Mouse (Mus musculus) CD4-positive, CD25-positive, alpha-beta regulatory T cell, adult 9 weeks (primary cell): ENCODE results near the gene Olfr558. TPM values are rescaled to one million over a fixed set of nuclear protein-coding genes. Genes with fewer than 3 reads are reported as not detected.

Source experiments
- polyA plus RNA-seq: library from polyadenylated mRNA; unstranded; fragments of 100-300 nt; shearing (Covaris generic); gene quantifications from one replicate; pipeline ENCODE4 v1.2.1, GENCODE M21; 2017

Gene Olfr558
- not detected for polyA plus RNA-seq

DNA sequence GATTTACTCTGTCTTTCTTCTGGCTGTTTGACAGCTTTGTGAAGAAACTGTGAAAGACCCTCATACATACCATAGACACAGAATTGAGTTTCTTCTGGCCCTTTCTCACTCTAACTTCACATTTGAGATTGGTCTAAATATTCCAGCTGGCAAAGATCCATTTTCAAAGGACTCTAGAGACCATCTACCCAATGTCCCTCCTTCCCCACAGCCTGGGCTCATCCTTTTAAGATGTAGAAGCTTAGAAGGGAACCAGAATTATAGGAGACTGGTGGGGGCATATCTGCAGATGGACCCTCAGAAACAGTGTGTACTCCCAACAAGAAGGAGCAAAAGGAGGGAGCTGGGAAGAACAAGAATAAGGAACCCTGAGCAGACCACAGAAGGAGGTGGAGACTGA is at the start of gene Olfr558:
TSS of gene Olfr558 (plus strand) at position 301 of the 400 bp plus-strand sequence.

GRCm38 (mm10) chr7:102658523-102658922 is 43.5 kb upstream of the Olfr558 start, which contains the start of gene Olfr555:
Gene Olfr555, plus strand, starts transcription at chr7:102658823.

GRCm38 (mm10) chr7:102664599-102664998 is 37.4 kb upstream of the Olfr558 start, which contains the start of gene Olfr556:
Gene Olfr556, plus strand, starts transcription at chr7:102664899.

GRCm38 (mm10) chr7:102686944-102687501 is 15.0 kb upstream of the Olfr558 start, which contains the start of gene Trim68:
Gene Trim68, minus strand, starts transcription at chr7:102687327.

GRCm38 (mm10) chr7:102695358-102696125 is 6.5 kb upstream of the Olfr558 start, which contains the start of gene Olfr557:
Gene Olfr557, plus strand, starts transcription at chr7:102695910.

DNA sequence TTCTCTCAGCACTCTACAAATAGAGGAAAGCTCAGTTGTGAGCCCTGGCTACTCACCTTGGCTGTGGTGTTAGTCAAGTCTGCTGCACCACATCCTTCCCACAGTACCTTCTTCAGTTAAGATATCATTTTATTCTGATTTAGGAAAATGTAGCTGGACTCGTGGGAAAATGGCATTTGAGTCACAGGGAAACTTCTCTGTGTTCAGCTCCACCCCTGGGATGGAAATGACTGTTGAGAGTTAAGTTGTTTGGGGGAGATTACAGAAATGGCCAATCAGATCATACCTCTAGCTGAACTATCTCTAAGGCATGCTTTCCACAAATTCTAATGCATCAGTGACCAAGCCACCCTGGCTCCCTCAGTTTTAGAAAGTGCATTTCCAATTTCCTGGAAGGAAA is 17.0 kb downstream of the Olfr558 start, which contains the start of gene Olfr33:
TSS of gene Olfr33 (minus strand) at position 101 of the 400 bp plus-strand sequence.

DNA sequence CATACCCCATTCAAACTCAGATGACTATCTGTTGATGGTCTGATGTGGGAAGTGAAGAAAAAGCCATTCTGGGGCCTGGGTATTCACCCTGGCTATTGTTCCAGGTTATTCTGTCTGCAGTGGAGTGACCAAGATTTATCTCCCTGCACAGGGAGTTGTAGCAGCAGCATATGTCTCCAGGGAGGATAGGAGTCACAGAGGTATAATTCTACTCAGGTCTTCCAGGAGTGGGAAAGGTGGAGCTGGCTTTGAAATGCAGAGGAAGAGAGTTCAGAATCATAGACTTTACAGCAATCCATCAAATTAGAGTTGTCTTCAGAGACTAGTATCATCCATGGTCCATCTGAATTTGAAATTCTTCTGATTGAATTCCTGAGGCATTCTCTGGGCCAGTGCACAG is 25.4 kb downstream of the Olfr558 start, which contains the start of gene Olfr559:
TSS of gene Olfr559 (minus strand) at position 101 of the 400 bp plus-strand sequence.

GRCm38 (mm10) chr7:102759266-102759665 is 57.3 kb downstream of the Olfr558 start, which contains the start of the genes Olfr560 and Olfr78:
Gene Olfr560, minus strand, starts transcription at chr7:102759366.
Gene Olfr78, minus strand, starts transcription at chr7:102759471.

Other genes with a start within 250 kb of the Olfr558 start
- gene Olfr543, start 220.5 kb upstream of the Olfr558 start, polyA plus RNA-seq = not detected
- gene Olfr544, start 213.9 kb upstream of the Olfr558 start, polyA plus RNA-seq = 0.09 TPM
- gene Olfr545, start 202.6 kb upstream of the Olfr558 start, polyA plus RNA-seq = not detected
- gene Olfr547, start 167.5 kb upstream of the Olfr558 start, polyA plus RNA-seq = not detected
- gene Olfr548-ps1, start 161.3 kb upstream of the Olfr558 start, polyA plus RNA-seq = not detected
- gene Olfr549, start 152.3 kb upstream of the Olfr558 start, polyA plus RNA-seq = not detected
- gene Trim21, start 136.7 kb upstream of the Olfr558 start, polyA plus RNA-seq = 107 TPM
- gene Olfr550, start 130.8 kb upstream of the Olfr558 start, polyA plus RNA-seq = not detected
- gene Olfr551, start 110.3 kb upstream of the Olfr558 start, polyA plus RNA-seq = not detected
- gene Olfr552, start 104.4 kb upstream of the Olfr558 start, polyA plus RNA-seq = not detected
- gene Olfr553, start 84.0 kb upstream of the Olfr558 start, polyA plus RNA-seq = not detected
- not detected for gene Olfr554, start 63.8 kb upstream of the Olfr558 start, polyA plus RNA-seq
- not detected for gene Olfr555, start 43.4 kb upstream of the Olfr558 start, polyA plus RNA-seq
- 0.10 TPM for gene Olfr556, start 37.3 kb upstream of the Olfr558 start, polyA plus RNA-seq
- 14.5 TPM for gene Trim68, start 14.9 kb upstream of the Olfr558 start, polyA plus RNA-seq
- gene Olfr557, start 6.3 kb upstream of the Olfr558 start, polyA plus RNA-seq = not detected
- not detected for gene Olfr33, start 16.9 kb downstream of the Olfr558 start, polyA plus RNA-seq
- gene Olfr559, start 25.3 kb downstream of the Olfr558 start, polyA plus RNA-seq = not detected
- gene Olfr560, start 57.2 kb downstream of the Olfr558 start, polyA plus RNA-seq = not detected
- gene Olfr78, start 57.3 kb downstream of the Olfr558 start, polyA plus RNA-seq = not detected
- gene Olfr561, start 69.0 kb downstream of the Olfr558 start, polyA plus RNA-seq = not detected
- gene Olfr564, start 101.3 kb downstream of the Olfr558 start, polyA plus RNA-seq = not detected
- not detected for gene Olfr566, start 156.6 kb downstream of the Olfr558 start, polyA plus RNA-seq
- not detected for gene Olfr568, start 174.9 kb downstream of the Olfr558 start, polyA plus RNA-seq
- gene Olfr569, start 188.7 kb downstream of the Olfr558 start, polyA plus RNA-seq = not detected
- gene Olfr570, start 192.4 kb downstream of the Olfr558 start, polyA plus RNA-seq = not detected
- not detected for gene Olfr571, start 215.3 kb downstream of the Olfr558 start, polyA plus RNA-seq
- not detected for gene Olfr572, start 222.2 kb downstream of the Olfr558 start, polyA plus RNA-seq
- not detected for gene Olfr573-ps1, start 240.4 kb downstream of the Olfr558 start, polyA plus RNA-seq
- gene Olfr574, start 246.3 kb downstream of the Olfr558 start, polyA plus RNA-seq = not detected